ENCODE assay signal across 7 mouse cellular contexts in genomic region chr9:41446431-41447203, GRCm38 (mm10).
DNase-seq lines count a peak whose midpoint lies in the region; ATAC-seq and TF ChIP-seq lines count a peak whose summit lies in the region.

No protein-coding gene starts in this region.

- H3K4me2 ChIP-seq in lung, embryonic 16.5 days (ENCODE audit: low read depth, low read length) = peak overlapping the region; percentile 1; the same call in 1 of the 2 replicates
- H3K4me2 ChIP-seq in neural tube, embryonic 13.5 days = peak overlapping the region; percentile 22

- no peak overlapping the region for H3K9ac ChIP-seq in lung, embryonic 16.5 days (ENCODE audit: low read length)
- peak overlapping the region; percentile 35 for H3K9ac ChIP-seq in neural tube, embryonic 13.5 days

- no peak for TF ChIP-seq CTCF in lung, adult 2 months (IDR thresholded peaks at IDR 0.05; ENCODE audit: insufficient read depth, low read length)

- H3K9me3 ChIP-seq in lung, embryonic 16.5 days (ENCODE audit: control insufficient read depth, low read length) = no peaks in the 10 kb centered on the region
- no peaks in the 10 kb centered on the region for H3K9me3 ChIP-seq in neural tube, embryonic 13.5 days

- TF ChIP-seq POLR2A in lung, adult 2 months (IDR thresholded peaks at IDR 0.05; ENCODE audit: borderline replicate concordance, extremely low read depth, low read depth, low read length) = no peak

- H3K4me3 ChIP-seq in lung, embryonic 16.5 days (ENCODE audit: low read length) = no peak overlapping the region
- H3K4me3 ChIP-seq in neural tube, embryonic 13.5 days = no peak overlapping the region
- no peak overlapping the region for H3K4me3 ChIP-seq in lung, adult 2 months (replicated peaks; ENCODE audit: extremely low read depth, low read depth, low read length)

- WGBS in lung, embryonic 16.5 days = 60% methylated on average over 9 of the region's 9 CpGs
- WGBS in neural tube, embryonic 13.5 days = 56% methylated on average over 9 of the region's 9 CpGs
- 59% methylated on average over 9 of the region's 9 CpGs for WGBS in lung, adult 2 months

- no peaks in the 10 kb centered on the region for H3K36me3 ChIP-seq in lung, embryonic 16.5 days (ENCODE audit: control insufficient read depth, insufficient read depth, low read length)
- H3K36me3 ChIP-seq in neural tube, embryonic 13.5 days = peaks cover 14% of the 10 kb centered on the region

- H3K4me1 ChIP-seq in lung, embryonic 16.5 days (replicated peaks; ENCODE audit: control insufficient read depth, insufficient read depth, low read length) = peaks cover 9% of the 10 kb centered on the region
- peaks cover 48% of the 10 kb centered on the region for H3K4me1 ChIP-seq in neural tube, embryonic 13.5 days (replicated peaks)
- peaks cover 3% of the 10 kb centered on the region for H3K4me1 ChIP-seq in lung, adult 2 months (ENCODE audit: control insufficient read depth, insufficient read depth, low read length)

- no peaks in the 10 kb centered on the region for H3K27me3 ChIP-seq in lung, embryonic 16.5 days (ENCODE audit: control insufficient read depth, insufficient read depth, low read depth, low read length)
- H3K27me3 ChIP-seq in neural tube, embryonic 13.5 days = no peaks in the 10 kb centered on the region

- peak; percentile 39 for ATAC-seq in lung, embryonic 16.5 days (ENCODE audit: low read depth)
- peak; percentile 89 for ATAC-seq in neural tube, embryonic 13.5 days (ENCODE audit: low read depth)

- peak overlapping the region; percentile 92 for H3K27ac ChIP-seq in lung, embryonic 16.5 days (ENCODE audit: low read length)
- H3K27ac ChIP-seq in neural tube, embryonic 13.5 days (replicated peaks) = peak overlapping the region; percentile 95

- no peak for DNase-seq in lung, postnatal 25 days (ENCODE audit: low spot score)
- peak; percentile 75 to 78 for DNase-seq in frontal cortex, adult 2 months (ENCODE audit: extremely low spot score in 1 of 2, low spot score in 1 of 2)
- DNase-seq in layer of hippocampus, postnatal 25 days (ENCODE audit: extremely low spot score in 1 of 2, low spot score in 1 of 2) = peak; percentile 28 to 47
- DNase-seq in gastrocnemius, postnatal 10 days = no peak
- no peak for DNase-seq in lung, adult 2 months

Comparison
In these comparisons a context has a peak if more than half of its experiments do, and no peak if none do; other contexts are left out.
1. DNase-seq: peak in frontal cortex, adult 2 months (2 of 2) and layer of hippocampus, postnatal 25 days (2 of 2); none in lung, postnatal 25 days (single experiment), gastrocnemius, postnatal 10 days (single experiment) and lung, adult 2 months (single experiment).